8 mouse cellular contexts compared by ENCODE assay signal in the genomic region with DNA sequence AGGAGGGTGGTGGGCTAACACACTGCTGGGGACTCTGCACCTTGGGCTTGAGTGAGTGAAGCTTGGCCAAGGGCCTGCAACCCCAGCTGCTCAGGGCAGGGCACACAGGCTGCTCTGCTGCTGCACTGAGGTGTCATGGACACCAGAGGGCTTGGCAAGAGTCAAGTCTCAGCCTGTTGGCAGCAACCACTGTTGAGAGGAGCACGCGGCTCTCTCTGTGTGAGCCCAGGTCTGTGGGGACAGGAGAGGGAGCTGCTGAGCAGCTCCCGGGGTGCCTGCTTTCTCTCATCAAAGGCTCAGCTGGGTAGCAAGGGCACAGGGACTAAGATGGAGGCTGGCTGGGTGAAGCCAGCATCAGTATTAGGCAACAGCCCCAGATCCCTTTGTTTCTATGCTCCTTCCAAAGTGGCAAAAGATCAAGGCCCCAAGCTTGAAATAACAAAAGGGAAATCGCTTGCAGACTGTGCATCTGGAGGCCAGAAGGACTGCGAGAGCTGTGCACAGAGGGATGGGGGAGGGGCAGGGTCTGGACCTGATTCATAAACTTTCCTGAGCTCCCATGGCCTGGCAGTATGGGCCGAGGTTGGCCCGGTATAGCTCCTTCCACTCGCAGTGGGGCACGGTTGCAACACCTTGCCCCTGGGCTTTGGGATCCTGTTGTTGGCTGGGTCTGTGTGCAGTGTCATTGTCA.
DNase-seq lines count a peak whose midpoint lies in the region; ATAC-seq and TF ChIP-seq lines count a peak whose summit lies in the region.

No protein-coding gene starts in this region.

- WGBS in hindbrain, embryonic 15.5 days = 22% methylated on average over 9 of the region's 9 CpGs
- WGBS in midbrain, embryonic 13.5 days = 27% methylated on average over 9 of the region's 9 CpGs
- WGBS in stomach, embryonic 16.5 days = 28% methylated on average over 9 of the region's 9 CpGs

- H3K4me2 ChIP-seq in hindbrain, embryonic 15.5 days = peak overlapping the region; percentile 9; the same call in 1 of the 2 replicates
- no peak overlapping the region for H3K4me2 ChIP-seq in midbrain, embryonic 13.5 days (replicated peaks)
- no peak overlapping the region for H3K4me2 ChIP-seq in stomach, embryonic 16.5 days (ENCODE audit: low read depth, low read length)

- no peaks in the 10 kb centered on the region for H3K9me3 ChIP-seq in hindbrain, embryonic 15.5 days
- no peaks in the 10 kb centered on the region for H3K9me3 ChIP-seq in midbrain, embryonic 13.5 days
- H3K9me3 ChIP-seq in stomach, embryonic 16.5 days (replicated peaks; ENCODE audit: control insufficient read depth, low read length) = no peaks in the 10 kb centered on the region

- ATAC-seq in hindbrain, embryonic 15.5 days (ENCODE audit: low FRiP score, low read depth) = peak; percentile 89
- peak; percentile 93 for ATAC-seq in midbrain, embryonic 13.5 days
- ATAC-seq in stomach, embryonic 16.5 days (ENCODE audit: insufficient read depth, low FRiP score) = peak; percentile 79
- no peak for ATAC-seq in erythroid progenitor cell, adult 5-6 weeks (replicated peaks; ENCODE audit: low FRiP score, poor library complexity, severe bottlenecking)

- H3K4me1 ChIP-seq in cortical plate, adult 2 months (ENCODE audit: control insufficient read depth, insufficient read depth, low read length) = peaks cover 3% of the 10 kb centered on the region; the same call in 1 of the 2 replicates
- H3K4me1 ChIP-seq in hindbrain, embryonic 15.5 days (replicated peaks) = peaks cover 13% of the 10 kb centered on the region
- peaks cover 17% of the 10 kb centered on the region for H3K4me1 ChIP-seq in midbrain, embryonic 13.5 days (replicated peaks)
- peaks cover 5% of the 10 kb centered on the region for H3K4me1 ChIP-seq in stomach, embryonic 16.5 days (ENCODE audit: control insufficient read depth, insufficient read depth, low read length)

- peak; percentile 41 for TF ChIP-seq CTCF in cortical plate, adult 2 months (IDR thresholded peaks at IDR 0.05; ENCODE audit: extremely low read depth, insufficient read depth, low read length)
- peak; percentile 75 for TF ChIP-seq CTCF in gastrocnemius, adult 2 months (IDR thresholded peaks at IDR 0.05)
- peak; percentile 69 for TF ChIP-seq CTCF in left cerebral cortex, adult 2 months (IDR thresholded peaks at IDR 0.05)

- intact Hi-C loops in gastrocnemius, adult 2 months (cut with DNase I) = loop anchor here (2.0 kb wide), 1 partner anchor 156 kb away; no protein-coding TSS in a partner anchor
- intact Hi-C loops in left cerebral cortex, adult 2 months (cut with DNase I) = loop anchor here (2.0 kb wide), 1 partner anchor 154 kb away; no protein-coding TSS in a partner anchor

- H3K4me3 ChIP-seq in cortical plate, adult 2 months (ENCODE audit: insufficient read depth, low read length) = no peak overlapping the region
- no peak overlapping the region for H3K4me3 ChIP-seq in gastrocnemius, adult 2 months
- H3K4me3 ChIP-seq in hindbrain, embryonic 15.5 days = no peak overlapping the region
- no peak overlapping the region for H3K4me3 ChIP-seq in left cerebral cortex, adult 2 months
- H3K4me3 ChIP-seq in midbrain, embryonic 13.5 days (replicated peaks) = no peak overlapping the region
- H3K4me3 ChIP-seq in stomach, embryonic 16.5 days (replicated peaks; ENCODE audit: low read length) = no peak overlapping the region

- no peak overlapping the region for H3K27ac ChIP-seq in cortical plate, adult 2 months (ENCODE audit: insufficient read depth, low read length)
- no peak overlapping the region for H3K27ac ChIP-seq in gastrocnemius, adult 2 months
- peak overlapping the region; percentile 21; the same call in 1 of the 2 replicates for H3K27ac ChIP-seq in hindbrain, embryonic 15.5 days (replicated peaks)
- no peak overlapping the region for H3K27ac ChIP-seq in left cerebral cortex, adult 2 months
- no peak overlapping the region for H3K27ac ChIP-seq in midbrain, embryonic 13.5 days
- no peak overlapping the region for H3K27ac ChIP-seq in stomach, embryonic 16.5 days (ENCODE audit: low read length)

- peak; percentile 66 for DNase-seq in adipocyte (ENCODE audit: low spot score)
- peak; percentile 82 for DNase-seq in gastrocnemius, adult 2 months
- DNase-seq in left cerebral cortex, adult 2 months (ENCODE audit: extremely low spot score in 1 of 2, low spot score in 2 of 2) = peak; percentile 30 to 41

- no peak overlapping the region for H3K9ac ChIP-seq in hindbrain, embryonic 15.5 days
- no peak overlapping the region; the same call in 1 of the 2 replicates for H3K9ac ChIP-seq in midbrain, embryonic 13.5 days (replicated peaks)
- no peak overlapping the region for H3K9ac ChIP-seq in stomach, embryonic 16.5 days (ENCODE audit: low read length)

- no peak for TF ChIP-seq POLR2A in cortical plate, adult 2 months (IDR thresholded peaks at IDR 0.05; ENCODE audit: extremely low read depth, insufficient read depth, low read length)

- H3K27me3 ChIP-seq in hindbrain, embryonic 15.5 days = no peaks in the 10 kb centered on the region
- H3K27me3 ChIP-seq in midbrain, embryonic 13.5 days = peaks cover 8% of the 10 kb centered on the region; the same call in 1 of the 2 replicates
- H3K27me3 ChIP-seq in stomach, embryonic 16.5 days (ENCODE audit: control insufficient read depth, insufficient read depth, low read length) = no peaks in the 10 kb centered on the region

- H3K36me3 ChIP-seq in hindbrain, embryonic 15.5 days = no peaks in the 10 kb centered on the region
- no peaks in the 10 kb centered on the region for H3K36me3 ChIP-seq in midbrain, embryonic 13.5 days
- no peaks in the 10 kb centered on the region for H3K36me3 ChIP-seq in stomach, embryonic 16.5 days (ENCODE audit: control insufficient read depth, insufficient read depth, low read length)
